Mouse (Mus musculus): ENCODE measurements around the gene Tekt5.

DNA sequence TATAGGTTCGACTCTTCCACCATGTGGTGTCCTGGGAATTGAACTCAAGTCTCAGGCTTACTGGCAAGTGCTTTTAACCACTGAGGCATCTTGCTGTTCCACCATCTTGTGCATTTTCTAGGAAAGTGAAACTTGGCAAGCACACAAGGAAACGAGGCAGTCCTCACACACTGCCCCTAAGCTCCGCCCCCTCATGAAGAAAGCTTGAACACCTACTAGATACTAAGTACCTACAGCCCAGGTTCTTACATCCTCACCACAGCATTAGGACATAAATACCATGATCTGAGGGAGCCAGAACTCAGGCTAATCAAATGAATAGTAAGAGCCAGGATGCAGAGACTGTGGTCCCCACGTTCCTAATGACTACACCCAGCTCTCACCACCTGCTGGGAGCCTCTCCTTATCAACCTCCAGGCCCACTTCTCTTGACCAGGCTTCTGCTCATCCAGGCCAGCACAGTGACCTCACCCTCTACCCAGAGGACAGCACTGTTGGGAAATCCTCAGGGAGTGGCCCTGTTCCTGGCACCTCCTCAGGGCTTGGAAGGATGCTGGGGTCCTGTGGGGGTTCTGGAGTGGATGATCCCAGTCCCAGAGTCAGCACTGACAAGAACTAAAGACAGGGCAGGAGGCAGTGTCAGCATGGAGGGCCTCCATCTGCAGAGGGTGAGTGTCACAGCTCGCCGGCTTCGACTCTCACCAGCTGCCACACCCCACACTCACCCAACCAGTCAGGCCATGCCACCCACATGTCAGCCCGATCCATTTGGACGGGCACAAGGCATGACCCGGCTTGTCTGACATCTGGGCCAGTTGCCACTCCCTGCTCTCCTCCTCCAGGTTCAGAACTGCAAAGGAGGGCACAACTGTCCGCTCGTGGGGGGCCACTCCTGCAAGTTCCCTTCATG is 64.4 kb downstream of the Tekt5 start:
- TF ChIP-seq CTCF (IDR thresholded peaks at IDR 0.05) (no peak), POLR2A (IDR thresholded peaks at IDR 0.05; ENCODE audit: insufficient read depth, low read depth, low read length) (no peak)

Data from heart, adult 2 months (tissue).